Mouse (Mus musculus): ENCODE results near the gene Szrd1.

DNA sequence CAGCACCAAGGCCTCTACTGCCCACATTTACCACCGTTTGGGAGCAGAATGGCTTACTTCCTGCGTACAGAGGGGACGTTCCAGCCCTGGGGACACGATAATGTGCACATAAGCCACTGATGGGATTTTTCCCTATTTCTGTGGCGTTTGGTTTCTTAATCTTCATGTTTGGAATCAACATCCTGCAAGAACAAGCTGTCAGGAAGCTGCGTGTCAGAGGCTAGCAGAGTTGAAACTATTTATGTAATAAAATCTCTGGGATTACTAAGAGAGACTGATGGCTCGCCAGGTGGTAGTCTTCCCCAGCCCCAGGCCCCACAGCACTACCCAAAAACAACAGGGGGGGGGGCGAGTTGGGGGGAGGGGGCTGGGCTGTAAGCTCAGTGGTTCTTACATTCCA lies 6.3 kb downstream of the Szrd1 start:
- TF ChIP-seq EP300 (IDR thresholded peaks at IDR 0.05) (no peak; the same call in 1 of the 2 replicates), CTCF (IDR thresholded peaks at IDR 0.05) (no peak)

All from lung, postnatal 0 days (tissue).